Mouse (Mus musculus): ENCODE data around the gene Kcne1.

DNA sequence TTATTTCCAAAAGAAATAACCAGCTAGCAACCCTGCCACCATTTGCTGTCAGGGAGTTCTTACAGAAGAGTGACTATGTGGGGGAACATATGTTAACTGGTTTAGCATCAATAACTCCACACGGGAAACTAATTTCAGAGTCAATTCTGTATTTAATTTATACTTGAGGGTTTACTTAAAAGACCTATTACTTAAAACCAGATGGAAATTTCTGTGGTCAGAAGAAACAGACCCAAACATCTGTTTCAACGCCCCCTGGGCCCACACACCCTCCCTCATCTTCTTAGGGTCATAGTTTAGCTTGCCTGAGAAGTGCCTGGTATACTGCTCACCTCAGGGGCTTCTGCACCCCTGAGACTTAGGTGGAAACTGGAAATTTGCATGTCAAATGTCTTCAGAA, 5.4 kb downstream of the Kcne1 start:
- TF ChIP-seq ZC3H11A (IDR thresholded peaks at IDR 0.05; ENCODE audit: borderline replicate concordance, low read depth, low read length) (no peak), CHD2 (IDR thresholded peaks at IDR 0.05; ENCODE audit: low read depth, low read length) (no peak)

All from ES-E14 (cell line).